Mouse (Mus musculus): ENCODE measurements at regions not wholly inside any gene's neighbourhood (a gene's known extent, or its start where the extent isn't known, plus 50 kb on each side); places are given as distances from the start of the nearest gene placed in this dataset.

DNA sequence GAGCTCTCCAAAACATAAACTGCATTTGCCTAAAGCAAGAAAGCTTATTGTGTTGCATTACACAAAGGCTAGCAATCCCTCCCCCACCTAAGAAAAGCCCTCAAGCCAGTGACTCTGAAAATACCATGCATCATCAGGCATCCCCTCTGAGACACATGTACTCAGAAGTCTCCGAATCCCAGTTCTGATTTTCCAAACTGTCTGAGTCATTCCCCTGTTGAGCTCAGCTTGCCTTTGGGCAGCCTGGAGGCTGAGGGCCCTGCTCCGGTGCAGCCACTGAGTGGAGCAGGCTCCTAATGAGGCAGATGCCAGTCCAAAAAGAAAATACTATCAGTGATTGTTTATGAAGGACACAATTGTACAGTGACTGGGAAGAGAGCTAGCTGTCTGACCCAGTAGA lies 507.5 kb upstream of the Cdh11 start:
- no peak overlapping the region for H3K4me2 ChIP-seq
- 60% methylated on average over 2 of the region's 2 CpGs for WGBS
- no peak overlapping the region for H3K27ac ChIP-seq
- H3K9me3 ChIP-seq, result no peaks in the 10 kb centered on the region
- no peak for ATAC-seq (replicated peaks)
- H3K4me1 ChIP-seq, result peaks cover 4% of the 10 kb centered on the region; the same call in 1 of the 2 replicates
- no peak overlapping the region for H3K4me3 ChIP-seq
- no peaks in the 10 kb centered on the region for H3K36me3 ChIP-seq (replicated peaks)
- H3K9ac ChIP-seq, result no peak overlapping the region
- H3K27me3 ChIP-seq (replicated peaks), result no peaks in the 10 kb centered on the region

DNA sequence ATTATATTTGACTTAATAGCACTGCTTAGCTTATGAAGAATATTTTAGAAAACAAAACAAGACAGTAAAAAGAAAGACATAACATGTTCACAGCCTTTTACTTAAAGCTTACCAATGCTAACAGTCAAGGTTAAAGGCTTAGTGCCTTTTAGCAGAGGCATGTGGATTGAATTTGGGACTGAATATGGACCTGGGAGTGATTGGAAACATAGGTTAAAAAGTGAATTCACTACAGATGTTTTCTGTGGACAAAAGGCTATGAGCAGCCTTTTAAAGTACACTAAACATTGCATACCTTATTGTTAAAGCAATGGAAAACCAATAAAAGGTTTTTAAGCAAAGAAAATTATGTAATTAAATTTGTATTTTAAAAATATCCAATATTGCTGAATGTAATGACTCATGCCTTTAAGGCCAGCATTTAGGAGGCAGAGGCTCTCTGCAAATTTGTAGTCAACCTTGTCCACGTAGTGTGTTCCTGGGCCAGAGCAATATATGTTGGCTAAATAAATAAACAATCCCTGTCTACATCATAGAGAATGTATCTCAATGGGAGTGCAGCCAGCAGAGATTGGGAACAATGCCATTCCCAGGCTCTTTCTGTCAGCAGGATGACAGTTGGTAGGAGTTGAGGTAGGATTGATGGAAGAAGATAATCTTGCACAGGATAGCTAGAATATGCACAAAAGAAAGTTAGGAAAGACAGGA lies 521.2 kb upstream of the Cdh11 start:
- no peak overlapping the region for H3K27ac ChIP-seq
- H3K36me3 ChIP-seq (replicated peaks), result no peaks in the 10 kb centered on the region
- H3K4me1 ChIP-seq, result no peaks in the 10 kb centered on the region
- H3K9me3 ChIP-seq, result no peaks in the 10 kb centered on the region
- WGBS, result 70% methylated on average over 1 of the region's 1 CpGs
- ATAC-seq (replicated peaks), result no peak
- no peaks in the 10 kb centered on the region for H3K27me3 ChIP-seq (replicated peaks)
- no peak overlapping the region for H3K9ac ChIP-seq
- H3K4me2 ChIP-seq, result no peak overlapping the region
- H3K4me3 ChIP-seq, result no peak overlapping the region

DNA sequence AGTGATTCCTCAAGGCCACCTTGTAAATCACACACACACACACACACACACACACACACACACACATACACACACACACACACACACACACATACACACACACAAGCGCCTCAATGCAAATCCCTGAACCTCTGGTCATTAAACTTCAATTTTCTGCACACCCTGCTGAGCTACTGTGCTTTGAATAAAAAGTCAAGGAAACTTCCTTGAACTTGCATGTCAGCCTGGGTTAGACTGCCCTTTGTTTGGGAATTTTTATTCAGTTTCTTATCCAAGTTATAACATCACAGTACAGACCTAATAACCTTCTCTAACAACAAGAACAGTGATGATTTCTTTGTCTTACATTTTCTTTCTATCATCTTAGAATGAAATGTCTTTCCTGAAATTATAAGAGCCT lies 528.1 kb upstream of the Cdh11 start:
- ATAC-seq (replicated peaks), result no peak
- H3K27me3 ChIP-seq (replicated peaks), result no peaks in the 10 kb centered on the region
- no peak overlapping the region for H3K4me2 ChIP-seq
- H3K4me1 ChIP-seq, result 0 out of 2 replicates have a peak, but pooled peaks cover 6% of the 10 kb centered on the region
- no peak overlapping the region for H3K9ac ChIP-seq
- no peak overlapping the region for H3K27ac ChIP-seq
- WGBS, result 40% methylated on average over 1 of the region's 1 CpGs
- H3K9me3 ChIP-seq, result no peaks in the 10 kb centered on the region
- H3K4me3 ChIP-seq, result no peak overlapping the region
- no peaks in the 10 kb centered on the region for H3K36me3 ChIP-seq (replicated peaks)

DNA sequence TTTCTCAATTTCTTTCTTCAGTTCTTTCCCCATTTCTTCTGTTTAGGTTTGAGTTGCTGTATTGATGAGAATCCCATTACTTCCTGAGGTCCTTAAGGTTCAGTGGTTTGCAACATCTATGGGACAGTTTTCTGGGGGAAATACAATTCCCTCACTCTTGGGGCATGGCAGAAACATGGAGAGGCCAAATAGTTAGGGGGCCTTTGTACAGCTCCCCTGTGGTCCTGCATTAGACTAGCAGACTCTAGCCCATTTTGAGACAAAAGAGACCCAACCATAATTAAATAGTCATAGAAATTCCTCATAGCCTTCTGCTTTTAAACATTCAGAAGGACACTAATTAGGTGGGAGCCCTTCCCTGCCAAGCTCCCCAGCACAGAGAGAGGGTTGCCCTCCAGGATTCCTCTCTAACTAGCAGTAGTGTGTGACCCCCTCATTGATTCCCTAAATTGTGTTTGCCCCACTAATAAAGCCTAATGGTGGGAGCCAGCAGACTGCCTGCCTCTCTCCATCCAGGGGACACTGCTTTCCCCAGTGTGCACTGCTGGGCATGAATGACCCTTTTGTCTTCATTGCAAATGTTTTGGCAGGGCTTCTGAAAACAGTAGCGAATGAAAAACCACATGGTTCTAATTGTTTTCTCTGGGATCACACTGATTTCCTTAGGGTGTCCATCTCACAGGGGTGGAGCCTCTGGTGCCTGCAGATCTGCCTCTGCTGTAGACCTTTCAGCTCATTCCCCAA lies 529.0 kb upstream of the Cdh11 start:
- no peak overlapping the region for H3K4me2 ChIP-seq
- H3K36me3 ChIP-seq (replicated peaks), result no peaks in the 10 kb centered on the region
- WGBS, result 23% methylated on average over 1 of the region's 1 CpGs
- no peak overlapping the region for H3K27ac ChIP-seq
- no peaks in the 10 kb centered on the region for H3K27me3 ChIP-seq (replicated peaks)
- no peaks in the 10 kb centered on the region for H3K9me3 ChIP-seq
- no peak overlapping the region for H3K9ac ChIP-seq
- ATAC-seq (replicated peaks), result peak; percentile 84
- H3K4me3 ChIP-seq, result no peak overlapping the region
- H3K4me1 ChIP-seq, result 0 out of 2 replicates have a peak, but pooled peaks cover 6% of the 10 kb centered on the region

DNA sequence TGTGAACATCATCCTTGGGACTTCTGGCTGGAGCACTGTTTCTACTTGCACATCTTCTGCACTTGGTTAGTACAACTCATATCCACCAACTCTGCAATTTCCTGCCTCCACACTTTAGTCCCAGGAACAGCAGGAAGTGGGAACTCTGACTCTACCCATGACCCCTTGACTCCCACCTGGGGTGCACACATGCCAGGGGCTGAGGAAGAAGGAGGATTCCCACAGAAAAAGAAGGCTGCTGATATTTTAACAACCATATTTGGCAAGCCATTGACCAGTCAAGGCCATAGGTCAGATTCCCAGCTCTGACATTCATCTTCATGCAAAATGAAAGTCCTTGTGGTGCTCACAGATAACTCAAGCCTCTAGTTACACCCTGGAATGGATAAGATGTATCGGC lies 530.3 kb upstream of the Cdh11 start:
- no peak overlapping the region for H3K4me3 ChIP-seq
- 0 out of 2 replicates have a peak, but pooled peaks cover 6% of the 10 kb centered on the region for H3K4me1 ChIP-seq
- H3K9ac ChIP-seq, result no peak overlapping the region
- no peaks in the 10 kb centered on the region for H3K9me3 ChIP-seq
- no peaks in the 10 kb centered on the region for H3K36me3 ChIP-seq (replicated peaks)
- H3K27me3 ChIP-seq (replicated peaks), result no peaks in the 10 kb centered on the region
- no peak overlapping the region for H3K27ac ChIP-seq
- WGBS, result 87% methylated on average over 1 of the region's 1 CpGs
- ATAC-seq (replicated peaks), result no peak
- H3K4me2 ChIP-seq, result no peak overlapping the region

DNA sequence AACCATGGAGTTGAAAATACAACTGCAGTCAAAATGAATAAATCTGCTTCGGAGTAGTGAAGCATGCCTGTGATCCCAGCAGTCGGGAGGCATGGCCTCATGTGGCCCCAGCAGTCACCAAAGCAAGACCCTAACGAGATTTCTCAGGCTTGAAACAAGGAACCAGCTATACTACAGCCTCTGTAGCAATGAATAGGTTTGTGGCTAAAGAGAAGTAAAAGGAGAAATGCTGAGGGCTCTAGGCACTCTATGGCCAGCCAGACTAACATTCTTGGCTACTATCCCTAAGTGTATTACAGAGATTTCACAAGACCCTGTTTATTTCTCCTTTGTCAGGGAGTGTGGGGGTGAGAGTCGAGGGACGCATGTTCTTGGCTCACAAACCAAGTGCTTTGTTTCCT lies 531.2 kb upstream of the Cdh11 start:
- H3K9ac ChIP-seq, result no peak overlapping the region
- no peak for ATAC-seq (replicated peaks)
- no peaks in the 10 kb centered on the region for H3K27me3 ChIP-seq (replicated peaks)
- H3K9me3 ChIP-seq, result no peaks in the 10 kb centered on the region
- no peak overlapping the region for H3K27ac ChIP-seq
- H3K36me3 ChIP-seq (replicated peaks), result no peaks in the 10 kb centered on the region
- H3K4me3 ChIP-seq, result no peak overlapping the region
- H3K4me1 ChIP-seq, result 0 out of 2 replicates have a peak, but pooled peaks cover 6% of the 10 kb centered on the region
- H3K4me2 ChIP-seq, result no peak overlapping the region
- 41% methylated on average over 5 of the region's 5 CpGs for WGBS

DNA sequence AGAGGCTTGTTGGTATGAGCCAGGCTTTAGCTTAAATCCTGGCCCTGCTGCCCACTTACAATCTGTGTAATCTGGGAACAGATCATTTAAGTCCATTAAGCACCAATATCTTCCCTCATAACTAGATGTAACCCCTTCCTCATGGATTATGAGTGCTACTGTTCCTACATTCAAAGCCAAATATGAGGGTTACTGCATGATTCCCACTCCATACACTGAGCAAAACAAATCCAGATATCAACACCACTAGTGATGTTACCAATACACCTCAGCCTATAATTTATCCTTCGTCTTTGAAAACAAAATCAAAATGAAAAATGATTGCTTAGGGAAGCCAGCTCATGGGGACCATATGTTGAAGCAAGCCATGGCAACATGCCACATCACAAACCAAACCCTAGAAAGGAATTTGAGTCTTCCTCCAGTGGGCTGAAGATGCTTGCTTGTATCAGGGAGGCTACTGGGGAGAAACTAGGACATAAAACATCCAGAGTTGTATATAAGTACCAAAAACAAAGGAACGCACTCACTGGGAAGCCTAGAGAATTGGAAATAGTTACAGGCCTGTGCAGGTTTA lies 531.8 kb upstream of the Cdh11 start:
- H3K27ac ChIP-seq, result no peak overlapping the region
- 91% methylated on average over 2 of the region's 2 CpGs for WGBS
- no peaks in the 10 kb centered on the region for H3K36me3 ChIP-seq (replicated peaks)
- no peak overlapping the region for H3K4me2 ChIP-seq
- 0 out of 2 replicates have a peak, but pooled peaks cover 6% of the 10 kb centered on the region for H3K4me1 ChIP-seq
- H3K9me3 ChIP-seq, result no peaks in the 10 kb centered on the region
- H3K4me3 ChIP-seq, result no peak overlapping the region
- no peak for ATAC-seq (replicated peaks)
- H3K27me3 ChIP-seq (replicated peaks), result no peaks in the 10 kb centered on the region
- no peak overlapping the region for H3K9ac ChIP-seq

DNA sequence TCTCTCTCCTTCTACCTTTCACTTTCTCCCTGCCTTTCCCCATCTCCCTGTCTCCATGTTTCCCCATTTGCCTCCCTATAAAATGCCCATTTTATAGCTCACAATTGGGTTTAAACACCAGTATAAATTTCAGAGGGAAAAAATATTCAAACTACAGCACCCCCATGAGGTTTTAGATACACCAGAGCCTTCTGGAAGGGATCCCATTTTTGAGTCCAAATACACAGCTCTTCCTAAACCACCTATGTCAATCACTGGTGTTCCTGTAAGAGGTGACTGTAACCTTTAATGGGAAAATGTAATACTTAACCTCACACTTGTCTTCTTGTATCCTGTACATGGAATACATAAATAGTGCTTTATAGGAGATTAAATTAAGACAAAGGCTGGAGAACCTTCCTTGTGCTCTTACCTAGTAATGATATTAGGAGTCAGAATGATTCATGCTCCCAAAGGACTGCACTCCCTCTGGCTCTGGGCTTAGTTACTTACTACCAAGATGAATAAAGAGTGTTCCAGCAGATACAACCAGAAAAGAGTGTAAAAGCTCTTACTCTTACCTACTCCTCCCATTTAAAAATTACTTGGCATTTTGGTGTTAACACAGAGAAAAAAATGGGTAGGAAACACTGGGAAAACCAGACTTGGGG lies 538.7 kb upstream of the Cdh11 start:
- H3K9me3 ChIP-seq, result no peaks in the 10 kb centered on the region
- H3K27me3 ChIP-seq (replicated peaks), result no peaks in the 10 kb centered on the region
- no peak for ATAC-seq (replicated peaks)
- H3K4me3 ChIP-seq, result no peak overlapping the region
- no peak overlapping the region for H3K4me2 ChIP-seq
- no peak overlapping the region for H3K27ac ChIP-seq
- H3K9ac ChIP-seq, result no peak overlapping the region
- H3K4me1 ChIP-seq, result no peaks in the 10 kb centered on the region
- no peaks in the 10 kb centered on the region for H3K36me3 ChIP-seq (replicated peaks)

DNA sequence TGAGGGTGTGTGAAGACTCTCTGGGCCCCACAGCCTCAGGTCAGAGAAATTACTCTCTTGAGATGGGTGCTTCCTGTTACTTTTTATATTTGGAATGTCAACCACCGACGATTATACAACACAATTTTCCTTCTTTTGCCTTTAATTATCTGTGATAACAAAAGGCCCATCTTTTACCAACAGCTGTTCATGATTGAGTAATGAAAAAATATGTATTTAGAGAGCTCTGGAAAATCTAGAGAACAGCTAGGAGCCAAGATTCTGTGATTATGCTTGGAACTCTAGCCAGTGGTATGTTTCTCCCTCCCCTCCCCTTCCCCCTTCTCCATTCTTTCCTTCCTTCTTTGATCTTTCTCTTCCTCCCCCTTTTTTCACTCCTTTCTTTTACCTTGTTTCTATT lies 546.0 kb upstream of the Cdh11 start:
- WGBS, result 85% methylated on average over 2 of the region's 2 CpGs
- H3K4me1 ChIP-seq, result no peaks in the 10 kb centered on the region
- H3K27me3 ChIP-seq (replicated peaks), result no peaks in the 10 kb centered on the region
- H3K36me3 ChIP-seq (replicated peaks), result no peaks in the 10 kb centered on the region
- no peak overlapping the region for H3K9ac ChIP-seq
- H3K9me3 ChIP-seq, result no peaks in the 10 kb centered on the region
- no peak overlapping the region for H3K4me3 ChIP-seq
- ATAC-seq (replicated peaks), result no peak
- no peak overlapping the region for H3K4me2 ChIP-seq
- H3K27ac ChIP-seq, result no peak overlapping the region

DNA sequence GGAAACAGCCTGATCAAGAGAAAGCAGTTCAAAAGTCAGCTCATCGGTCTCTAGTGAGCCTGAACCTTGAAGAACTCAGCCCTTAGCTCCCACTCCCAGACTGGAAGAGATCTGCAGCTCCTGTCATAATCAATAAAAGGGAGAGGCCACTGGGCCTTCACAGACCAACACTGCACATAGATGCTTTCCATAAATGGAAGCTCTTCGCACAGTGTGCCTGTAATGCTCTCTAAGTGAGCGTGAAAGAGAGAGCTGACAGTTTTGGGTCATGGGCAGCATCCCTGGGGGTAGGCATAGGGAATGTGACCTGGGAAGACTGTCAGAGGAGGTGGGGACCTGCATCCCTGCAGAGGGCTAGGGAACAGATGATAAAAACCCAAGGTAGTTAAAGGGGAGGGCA lies 551.9 kb upstream of the Cdh11 start:
- no peak for ATAC-seq (replicated peaks)
- no peak overlapping the region for H3K9ac ChIP-seq
- no peak overlapping the region for H3K4me3 ChIP-seq
- H3K36me3 ChIP-seq (replicated peaks), result no peaks in the 10 kb centered on the region
- 93% methylated on average over 3 of the region's 3 CpGs for WGBS
- no peaks in the 10 kb centered on the region for H3K27me3 ChIP-seq (replicated peaks)
- no peak overlapping the region for H3K27ac ChIP-seq
- H3K4me2 ChIP-seq, result no peak overlapping the region
- H3K9me3 ChIP-seq, result no peaks in the 10 kb centered on the region
- H3K4me1 ChIP-seq, result no peaks in the 10 kb centered on the region

DNA sequence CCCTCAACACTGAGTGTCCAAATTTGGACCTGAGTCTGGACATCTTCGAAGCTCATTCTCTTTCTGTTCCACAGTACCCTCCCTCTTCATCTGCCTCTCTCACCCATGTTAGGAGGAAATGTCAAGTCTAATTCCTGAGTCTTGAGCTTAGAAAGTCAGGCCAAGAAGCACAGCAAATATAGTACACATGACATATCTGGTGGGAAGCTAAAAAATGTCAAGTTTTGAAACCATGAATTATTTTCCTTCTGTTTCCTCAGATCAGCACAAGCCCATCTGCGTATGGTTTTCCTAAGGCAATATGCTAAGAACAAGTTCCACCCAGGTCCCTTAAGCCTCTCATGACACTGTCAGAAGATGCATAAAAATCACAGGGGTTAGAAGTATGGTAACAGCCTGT lies 553.6 kb upstream of the Cdh11 start:
- ATAC-seq (replicated peaks), result no peak
- Histone ChIP-seq H3K4me1 (no peaks in the 10 kb centered on the region), H3K4me2 (no peak overlapping the region), H3K9ac (no peak overlapping the region), H3K4me3 (no peak overlapping the region), H3K27me3 (replicated peaks) (no peaks in the 10 kb centered on the region), H3K9me3 (no peaks in the 10 kb centered on the region), H3K36me3 (replicated peaks) (no peaks in the 10 kb centered on the region), H3K27ac (no peak overlapping the region)
- 90% methylated on average over 2 of the region's 2 CpGs for WGBS

DNA sequence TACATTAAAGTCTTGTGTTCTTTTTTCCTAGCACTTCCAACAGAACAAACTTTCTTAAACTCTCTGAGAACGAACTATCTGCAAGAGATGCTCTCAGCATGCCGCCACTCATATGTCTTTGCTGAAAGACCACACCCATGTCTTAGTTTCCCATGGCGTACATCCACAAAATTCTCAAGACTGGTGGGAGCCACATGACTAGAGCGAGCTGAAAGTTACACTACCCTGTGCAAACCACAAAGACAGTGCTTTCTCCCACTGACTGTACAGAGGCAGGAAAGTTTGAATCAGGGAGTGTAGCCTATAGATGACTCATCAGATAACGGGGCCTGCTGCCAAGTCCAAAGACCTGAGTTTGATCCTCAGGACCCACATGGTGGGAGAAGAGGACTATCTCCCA lies 554.5 kb upstream of the Cdh11 start:
- no peak overlapping the region for H3K27ac ChIP-seq
- no peak overlapping the region for H3K4me3 ChIP-seq
- no peak for ATAC-seq (replicated peaks)
- no peak overlapping the region for H3K4me2 ChIP-seq
- H3K9ac ChIP-seq, result no peak overlapping the region
- H3K9me3 ChIP-seq, result no peaks in the 10 kb centered on the region
- H3K4me1 ChIP-seq, result no peaks in the 10 kb centered on the region
- WGBS, result 91% methylated on average over 5 of the region's 5 CpGs
- no peaks in the 10 kb centered on the region for H3K27me3 ChIP-seq (replicated peaks)
- H3K36me3 ChIP-seq (replicated peaks), result no peaks in the 10 kb centered on the region
